Mouse (Mus musculus) heart, adult 8-10 months (tissue): ENCODE results near the gene Simc1. TPM values are rescaled to one million over a fixed set of nuclear protein-coding genes. Genes with fewer than 3 reads are reported as not detected.

Source experiments
- DNase-seq: peaks from one replicate; pipeline ENCODE4 v3.0.0; 2022; ENCODE audit warnings: low spot score
- microRNA-seq: library from miRNA; unstranded; fragments of <30 nt; microRNA quantifications from one replicate; pipeline ENCODE4 v1.2.0, GENCODE M21; 2022
- total RNA-seq, 4 experiments: library from RNA; stranded (reverse); gene quantifications; 2 replicates each; pipeline ENCODE4 v1.2.4; 2022

The Simc1 gene
- total RNA-seq, 4 experiments from 2014 or later, result 1.8 to 3.1 (median 2.4) TPM

DNA sequence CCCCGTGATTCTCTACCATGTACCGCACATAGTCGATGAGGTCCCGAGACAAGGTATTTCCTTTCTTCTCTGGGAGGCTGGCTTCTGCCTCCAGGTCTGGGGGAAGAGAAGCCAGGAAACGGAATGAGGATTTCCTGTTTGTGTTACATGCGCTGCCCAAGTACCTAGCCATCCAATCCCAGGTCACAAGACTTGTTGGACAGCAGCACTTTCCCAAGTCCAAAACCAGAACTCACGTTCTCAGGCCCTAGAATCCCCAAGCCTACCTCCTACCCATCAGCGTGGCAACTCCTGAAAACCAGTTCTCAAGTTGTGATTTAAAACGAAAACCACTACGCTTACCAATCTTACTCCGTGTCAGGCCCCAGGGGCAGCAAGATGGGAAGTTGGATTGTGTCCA, 82.3 kb downstream of the Simc1 start:
- no peak for DNase-seq

DNA sequence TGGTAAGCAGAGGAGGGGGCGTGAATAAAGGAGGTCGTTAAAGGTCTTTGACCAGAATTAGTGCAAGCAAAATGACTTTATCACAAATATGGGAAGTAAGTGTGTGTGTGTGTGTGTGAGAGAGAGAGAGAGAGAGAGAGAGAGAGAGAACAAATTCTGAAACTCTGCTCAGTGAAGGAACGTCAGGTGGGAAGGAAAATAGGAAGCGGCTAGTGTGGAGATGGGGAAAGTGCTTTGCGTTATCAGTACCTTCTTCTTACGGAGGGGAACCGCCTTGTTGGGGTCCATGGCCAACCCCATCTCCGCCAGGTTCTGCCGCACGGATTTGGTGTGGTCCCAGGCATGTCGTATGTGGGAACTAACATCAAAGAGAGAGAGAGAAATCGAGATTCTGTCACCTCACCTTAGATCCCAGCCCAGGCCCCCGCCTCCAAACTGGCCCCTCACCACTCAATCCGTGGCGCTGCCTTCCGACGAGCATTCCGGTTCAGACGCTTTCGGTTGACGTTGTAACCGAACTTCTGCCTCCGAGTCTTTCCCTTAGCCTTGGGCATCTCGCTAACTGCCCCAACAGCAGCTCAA, 85.9 kb downstream of the Simc1 start:
- DNase-seq, result no peak

DNA sequence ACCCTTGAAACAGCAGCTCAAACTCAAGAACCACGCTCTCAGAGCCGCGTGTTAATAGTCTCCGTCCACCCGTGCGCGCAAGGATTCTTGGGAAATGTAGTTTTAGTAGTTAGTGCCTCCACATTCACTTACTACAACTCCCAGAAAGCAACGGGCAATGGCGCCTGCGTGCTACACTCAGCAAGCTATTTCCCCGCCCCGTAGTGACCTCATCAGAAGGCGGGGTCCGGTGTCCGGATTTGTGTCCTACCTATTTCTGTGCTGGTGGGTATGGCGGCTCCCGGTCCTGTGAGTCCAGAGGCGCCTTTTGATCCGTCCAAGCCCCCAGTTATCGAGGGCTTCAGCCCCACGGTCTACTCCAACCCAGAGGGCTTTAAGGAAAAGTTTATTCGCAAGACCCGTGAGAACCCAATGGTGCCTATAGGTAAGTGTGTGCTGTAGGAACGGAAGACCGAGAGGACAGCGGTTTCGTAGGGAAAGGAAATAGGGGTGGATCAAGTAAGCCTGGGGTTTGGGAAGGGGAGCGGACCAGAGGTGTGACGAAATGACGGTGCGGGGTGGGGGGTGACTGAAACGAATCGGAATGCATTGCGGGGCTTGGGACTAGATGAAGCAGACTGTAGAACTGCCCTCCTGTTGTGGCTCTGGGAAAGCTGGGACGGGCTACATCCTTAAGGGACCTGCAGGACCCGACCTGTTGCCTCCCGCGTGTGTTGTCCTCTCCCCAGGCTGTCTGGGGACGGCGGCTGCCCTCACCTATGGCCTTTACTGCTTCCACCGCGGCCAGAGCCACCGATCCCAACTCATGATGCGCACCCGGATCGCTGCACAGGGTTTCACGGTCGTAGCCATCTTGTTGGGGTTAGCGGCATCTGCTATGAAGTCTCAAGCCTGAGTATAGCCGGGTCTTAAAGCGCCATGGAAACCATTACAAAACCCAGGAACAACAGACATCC, 86.7 kb downstream of the Simc1 start, which contains the start of the genes Nop16 and Higd2a:
Gene Nop16 (minus strand): TSS at position 95 of the 956 bp plus-strand sequence.
Gene Higd2a (plus strand): TSS at position 212 of the 956 bp plus-strand sequence.
- DNase-seq, result peak; percentile 99

DNA sequence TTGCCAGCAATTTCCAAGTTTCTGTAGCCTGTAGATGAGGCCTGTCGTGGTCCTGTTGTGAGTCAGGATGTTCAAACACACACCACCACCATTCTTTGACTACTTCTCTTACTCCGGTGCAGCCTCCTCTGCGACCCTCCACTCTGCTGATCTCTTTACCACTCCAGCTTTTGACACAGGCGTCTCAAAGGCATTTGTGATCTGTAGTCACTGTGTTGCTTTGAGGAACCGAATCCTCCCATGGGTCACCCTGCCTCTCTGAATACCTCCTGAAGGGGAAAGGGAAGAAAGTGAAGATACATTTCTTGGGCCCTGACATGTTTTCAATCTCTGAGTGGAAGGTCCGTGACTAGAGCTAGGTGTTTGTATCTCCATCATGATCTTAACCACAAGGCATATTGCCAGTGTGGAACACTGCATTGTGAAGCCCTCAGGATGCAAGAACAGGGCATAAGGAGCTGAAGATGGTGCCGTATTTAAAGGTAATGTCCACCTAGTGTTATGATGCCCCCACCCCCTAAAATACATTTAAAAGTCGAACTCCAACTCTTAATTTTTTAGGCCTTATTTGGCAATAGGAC, 88.3 kb downstream of the Simc1 start:
- no peak for DNase-seq

DNA sequence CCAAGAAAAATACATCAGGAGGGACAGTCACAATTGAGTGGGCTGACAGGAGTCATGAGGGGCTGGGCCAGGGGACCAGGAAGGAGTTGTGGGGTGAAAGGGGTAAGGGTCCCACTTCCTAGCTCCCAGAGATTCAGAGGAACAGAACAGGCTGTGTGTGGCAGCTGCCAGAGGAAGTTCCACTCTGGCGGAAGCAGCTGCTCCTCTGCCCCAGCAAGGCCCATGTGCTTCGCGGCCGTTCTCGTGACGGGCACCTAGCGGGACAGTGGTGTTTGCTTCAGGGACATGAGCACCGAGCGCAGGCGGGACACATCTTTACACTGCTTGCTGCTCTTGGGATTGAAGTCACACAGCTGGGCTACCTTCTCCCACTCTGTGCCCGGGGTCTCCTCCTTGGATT, 90.0 kb downstream of the Simc1 start:
- no peak for DNase-seq

DNA sequence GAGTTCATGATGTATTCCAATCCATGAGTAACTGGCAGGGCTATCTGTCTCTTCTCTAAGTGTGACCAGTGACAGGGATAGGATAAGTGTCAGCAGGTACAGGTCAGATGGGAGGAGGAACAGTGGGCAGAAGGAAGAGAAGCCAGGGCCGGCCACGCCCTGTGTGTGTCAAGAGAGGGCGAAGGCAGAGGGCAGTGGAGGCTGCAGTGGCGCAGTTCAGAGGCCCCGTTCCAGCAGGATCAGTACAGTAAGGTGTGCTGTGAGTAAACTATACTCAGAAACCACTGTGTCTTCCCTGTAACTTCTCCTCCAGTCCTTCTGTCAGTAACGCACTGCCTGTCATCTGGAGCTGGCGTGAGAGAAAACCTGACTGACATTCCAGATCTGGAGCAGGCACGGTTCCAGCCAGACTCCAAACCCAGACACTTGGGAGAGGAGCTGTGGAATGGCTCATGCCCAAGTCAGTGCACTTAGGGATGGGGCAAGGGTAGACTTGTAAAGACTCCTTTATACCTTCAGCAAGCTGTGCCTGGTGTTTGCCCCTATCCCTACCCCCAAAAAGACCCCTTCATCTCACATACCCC, 92.6 kb downstream of the Simc1 start:
- no peak for DNase-seq

DNA sequence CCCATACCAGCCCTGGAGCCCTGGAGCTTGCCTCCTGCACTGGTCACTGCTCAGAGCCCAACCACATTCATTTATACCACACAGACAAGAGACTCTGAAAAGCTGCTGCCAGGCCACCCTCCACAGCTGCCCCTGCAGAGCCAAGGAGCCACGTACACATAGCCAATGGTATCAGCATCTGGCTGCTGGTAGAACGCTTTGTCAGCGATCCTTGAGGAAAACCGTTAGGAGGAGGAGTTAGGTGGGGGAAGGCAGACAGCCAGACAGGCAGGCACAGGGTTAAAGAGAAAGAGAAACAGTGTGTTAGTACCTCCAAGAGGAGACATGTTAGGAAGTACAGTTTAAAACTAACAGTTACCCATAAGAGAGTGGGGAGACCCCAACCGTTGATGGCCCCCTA, 93.3 kb downstream of the Simc1 start:
- DNase-seq, result no peak

DNA sequence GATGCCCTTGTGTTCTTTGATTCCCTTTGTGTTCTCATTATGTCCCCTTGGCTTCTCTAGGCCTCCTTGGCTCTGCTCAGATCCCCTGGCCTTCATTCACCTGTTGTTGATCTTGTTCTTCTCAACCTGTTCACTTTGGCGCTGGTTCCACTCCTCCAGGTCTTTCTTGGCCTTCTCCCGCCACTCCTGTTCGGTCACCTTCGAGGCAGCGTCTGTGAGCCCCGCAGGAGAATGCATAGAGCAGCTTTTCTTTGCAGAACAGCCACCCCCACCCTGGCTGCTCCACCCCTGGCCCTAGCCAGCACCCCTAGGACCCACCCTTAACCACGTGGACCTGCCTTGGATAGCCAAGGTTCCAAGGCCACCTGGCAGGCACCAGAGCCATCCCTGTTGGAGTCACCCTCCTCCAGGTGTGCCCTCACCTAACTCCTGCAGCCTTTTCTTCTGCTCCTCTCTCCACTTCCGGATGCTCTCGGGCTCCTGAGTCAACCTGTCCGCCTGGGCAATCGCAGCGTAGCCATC, 95.1 kb downstream of the Simc1 start:
- DNase-seq, result no peak

Small RNAs within 50 kb of the gene (microRNA-seq; reads per million reads assigned to microRNA genes)
- not detected for gene Gm24195

Other genes starting within 250 kb of the Simc1 start
- 1 to 10 TPM; 2.0 to 3.0 (median 2.5) TPM for gene Cplx2, start 132.4 kb upstream of the Simc1 start, total RNA-seq
- 10 to 100 TPM; 20.5 to 23.3 (median 21.1) TPM for gene Thoc3, start 34.9 kb upstream of the Simc1 start, total RNA-seq
- gene 4833439L19Rik, start 61.7 kb downstream of the Simc1 start, total RNA-seq, result 100 to 1,000 TPM in 1 of 4 experiments, 10 to 100 TPM in 3; 93.5 to 102 (median 96.6) TPM
- gene Arl10, start 71.2 kb downstream of the Simc1 start, total RNA-seq, result 1 to 10 TPM; 4.1 to 6.6 (median 5.0) TPM
- 10 to 100 TPM; 14.5 to 18.3 (median 16.0) TPM for gene Nop16, start 86.3 kb downstream of the Simc1 start, total RNA-seq
- gene Higd2a, start 86.4 kb downstream of the Simc1 start, total RNA-seq, result 100 to 1,000 TPM; 178 to 218 (median 190) TPM
- 100 to 1,000 TPM in 1 of 4 experiments, 10 to 100 TPM in 3; 86.1 to 103 (median 94.1) TPM for gene Cltb, start 107.6 kb downstream of the Simc1 start, total RNA-seq
- 10 to 100 TPM; 15.8 to 24.3 (median 21.3) TPM for gene Faf2, start 118.0 kb downstream of the Simc1 start, total RNA-seq
- gene Rnf44, start 190.1 kb downstream of the Simc1 start, total RNA-seq, result 10 to 100 TPM; 46.2 to 53.4 (median 47.6) TPM
- not detected for gene Cdhr2, start 197.7 kb downstream of the Simc1 start, total RNA-seq
- gene Gprin1, start 246.1 kb downstream of the Simc1 start, total RNA-seq, result under 1 TPM in 1 of 4 experiments, not detected in 3; 0.16 TPM